Mouse (Mus musculus) stomach, postnatal 0 days (tissue): ENCODE measurements around the gene Ascl5.

Source experiments
- CTCF ChIP-seq: IDR thresholded peaks from 2 replicates; pipeline ENCODE4 v1.5.1; 2016; ENCODE audit warnings: antibody characterized with exemption, low read depth, mild to moderate bottlenecking, moderate library complexity
- EP300 ChIP-seq: optimal IDR thresholded peaks from 2 replicates; pipeline ENCODE3; 2016; ENCODE audit warnings: antibody characterized with exemption

- TF ChIP-seq CTCF (no peak), EP300 (no peak)
Measured at GRCm38 (mm10) chr1:136051013-136051315, 360 bp downstream of the Ascl5 start.
